Mouse (Mus musculus): ENCODE data around the gene Pcsk1. TPM values are rescaled to one million over a fixed set of nuclear protein-coding genes. Genes with fewer than 3 reads are reported as not detected.

Pcsk1 gene
- polyA plus RNA-seq (2016; fragmentation: Nextera tagmentation; extraction: Ambion mirVana): 1.0 and 1.8 TPM in 2 replicates

GRCm38 (mm10) chr13:75089721-75090410 is at the start of gene Pcsk1:
Gene Pcsk1 (plus strand): TSS chr13:75089826.
- H3K27me3 ChIP-seq: peaks cover 4% of the 10 kb centered on the region; the same call in 1 of the 2 replicates
- no peak within 1 kb of the TSS for H3K27ac ChIP-seq
- WGBS: under 1% methylated on average over 28 of the region's 28 CpGs
- H3K9ac ChIP-seq: peak within 1 kb of the TSS; percentile 47
- peak; percentile 84 for ATAC-seq (ENCODE audit: low FRiP score)
- H3K36me3 ChIP-seq: no peaks in the 10 kb centered on the region
- H3K9me3 ChIP-seq (replicated peaks): no peaks in the 10 kb centered on the region
- peak within 1 kb of the TSS; percentile 78 for H3K4me2 ChIP-seq (replicated peaks)
- peak within 1 kb of the TSS; percentile 48 for H3K4me3 ChIP-seq
- H3K4me1 ChIP-seq: peaks cover 6% of the 10 kb centered on the region; the same call in 1 of the 2 replicates

GRCm38 (mm10) chr13:75058818-75059217 is 30.8 kb upstream of the Pcsk1 start:
- Histone ChIP-seq H3K27me3 (no peaks in the 10 kb centered on the region), H3K9me3 (replicated peaks) (no peaks in the 10 kb centered on the region), H3K4me2 (replicated peaks) (no peak overlapping the region), H3K9ac (no peak overlapping the region), H3K4me3 (no peak overlapping the region), H3K27ac (no peak overlapping the region), H3K4me1 (no peaks in the 10 kb centered on the region), H3K36me3 (no peaks in the 10 kb centered on the region)
- no peak for ATAC-seq (ENCODE audit: low FRiP score)

GRCm38 (mm10) chr13:75063947-75064346 is 25.7 kb upstream of the Pcsk1 start:
- H3K27ac ChIP-seq: no peak overlapping the region
- no peak overlapping the region for H3K4me2 ChIP-seq (replicated peaks)
- H3K27me3 ChIP-seq: no peaks in the 10 kb centered on the region
- no peak overlapping the region for H3K4me3 ChIP-seq
- no peaks in the 10 kb centered on the region for H3K36me3 ChIP-seq
- H3K9me3 ChIP-seq (replicated peaks): no peaks in the 10 kb centered on the region
- no peaks in the 10 kb centered on the region for H3K4me1 ChIP-seq
- ATAC-seq (ENCODE audit: low FRiP score): no peak
- H3K9ac ChIP-seq: no peak overlapping the region
- WGBS: 87% methylated on average over 3 of the region's 3 CpGs

DNA sequence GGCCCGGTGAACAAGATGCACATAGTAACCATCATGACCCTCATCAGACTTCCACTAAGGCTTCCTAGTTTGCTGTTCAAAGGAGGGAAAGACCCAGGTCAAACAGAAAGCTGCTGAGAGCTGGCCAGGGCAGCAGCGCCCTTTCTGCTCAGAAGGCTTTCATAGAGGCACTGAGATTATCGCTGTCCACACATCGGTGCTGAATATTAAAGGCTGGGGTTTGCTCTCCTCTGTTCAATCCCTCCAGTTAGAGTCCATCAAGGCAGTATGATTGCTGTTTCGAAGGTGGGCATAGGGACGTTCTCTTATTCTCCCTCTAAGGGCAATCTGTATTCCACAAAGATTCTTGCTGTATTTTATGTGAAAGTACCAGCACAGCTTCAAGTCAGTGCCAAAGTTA is 1.0 kb upstream of the Pcsk1 start:
- H3K27ac ChIP-seq: no peak overlapping the region
- H3K36me3 ChIP-seq: no peaks in the 10 kb centered on the region
- H3K9ac ChIP-seq: no peak overlapping the region
- WGBS: 25% methylated on average over 6 of the region's 6 CpGs
- H3K4me1 ChIP-seq: peaks cover 6% of the 10 kb centered on the region; the same call in 1 of the 2 replicates
- no peaks in the 10 kb centered on the region for H3K9me3 ChIP-seq (replicated peaks)
- H3K4me2 ChIP-seq (replicated peaks): no peak overlapping the region
- no peak overlapping the region for H3K4me3 ChIP-seq
- no peak for ATAC-seq (ENCODE audit: low FRiP score)
- peaks cover 4% of the 10 kb centered on the region; the same call in 1 of the 2 replicates for H3K27me3 ChIP-seq

- Histone ChIP-seq H3K4me3 (peak overlapping the region; percentile 48), H3K36me3 (no peaks in the 10 kb centered on the region), H3K9me3 (replicated peaks) (no peaks in the 10 kb centered on the region), H3K27me3 (peaks cover 4% of the 10 kb centered on the region; the same call in 1 of the 2 replicates), H3K27ac (no peak overlapping the region), H3K4me2 (replicated peaks) (peak overlapping the region; percentile 78), H3K4me1 (peaks cover 6% of the 10 kb centered on the region; the same call in 1 of the 2 replicates), H3K9ac (peak overlapping the region; percentile 47)
- WGBS: under 1% methylated on average over 12 of the region's 12 CpGs
- ATAC-seq (ENCODE audit: low FRiP score): peak; percentile 69
Observed at GRCm38 (mm10) chr13:75090411-75090779, 769 bp downstream of the Pcsk1 start.

GRCm38 (mm10) chr13:75091071-75091470 is 1.4 kb downstream of the Pcsk1 start:
- H3K27ac ChIP-seq: no peak overlapping the region
- H3K9ac ChIP-seq: no peak overlapping the region
- peak overlapping the region; percentile 78 for H3K4me2 ChIP-seq (replicated peaks)
- peaks cover 4% of the 10 kb centered on the region; the same call in 1 of the 2 replicates for H3K27me3 ChIP-seq
- no peak for ATAC-seq (ENCODE audit: low FRiP score)
- peak overlapping the region; percentile 48 for H3K4me3 ChIP-seq
- H3K4me1 ChIP-seq: peaks cover 6% of the 10 kb centered on the region; the same call in 1 of the 2 replicates
- H3K36me3 ChIP-seq: no peaks in the 10 kb centered on the region
- no peaks in the 10 kb centered on the region for H3K9me3 ChIP-seq (replicated peaks)
- 70% methylated on average over 5 of the region's 5 CpGs for WGBS

DNA sequence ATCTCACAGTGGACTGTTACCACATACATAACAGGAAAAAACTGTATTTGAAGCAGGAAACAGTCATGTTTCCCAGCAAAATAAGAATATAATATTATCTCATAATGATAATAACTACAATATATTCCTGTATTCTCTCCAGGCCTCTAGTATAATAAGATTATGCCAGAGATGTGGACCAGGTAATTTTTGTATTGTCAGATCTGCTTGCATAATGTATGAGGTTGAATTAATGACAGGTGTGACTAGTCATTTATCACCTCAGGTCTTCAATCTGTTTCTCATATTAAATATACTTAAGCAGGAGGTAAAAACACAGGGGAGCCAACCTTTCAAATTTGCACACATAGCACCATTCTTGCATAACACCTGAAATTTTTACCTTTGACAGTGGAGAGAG is 5.9 kb downstream of the Pcsk1 start:
- no peaks in the 10 kb centered on the region for H3K36me3 ChIP-seq
- H3K4me3 ChIP-seq: no peak overlapping the region
- ATAC-seq (ENCODE audit: low FRiP score): 0 out of 2 replicates have a peak, but pooled peaks have one; percentile 28
- H3K9ac ChIP-seq: no peak overlapping the region
- H3K27ac ChIP-seq: no peak overlapping the region
- peaks cover 1% of the 10 kb centered on the region; the same call in 1 of the 2 replicates for H3K27me3 ChIP-seq
- H3K9me3 ChIP-seq (replicated peaks): no peaks in the 10 kb centered on the region
- H3K4me2 ChIP-seq (replicated peaks): no peak overlapping the region
- peaks cover 4% of the 10 kb centered on the region; the same call in 1 of the 2 replicates for H3K4me1 ChIP-seq

DNA sequence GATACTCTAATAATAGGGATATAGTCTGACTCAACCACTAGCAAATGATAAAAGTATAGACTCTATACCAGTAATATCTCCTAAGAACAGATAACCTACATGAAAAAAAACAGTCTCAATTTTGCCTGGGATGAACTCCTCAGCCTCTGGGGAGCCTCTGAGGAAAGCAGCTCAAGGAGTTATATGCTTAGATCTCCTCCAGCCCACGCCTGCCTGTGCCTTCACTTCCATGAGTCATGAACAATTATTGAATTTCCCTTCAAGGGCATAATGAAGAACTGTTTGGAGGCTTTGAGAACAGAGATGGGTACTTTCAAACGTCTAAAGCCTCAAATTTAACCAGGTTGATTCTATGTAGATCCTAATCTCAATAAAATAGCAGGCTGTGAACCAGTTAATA is 23.5 kb downstream of the Pcsk1 start:
- no peak overlapping the region for H3K4me3 ChIP-seq
- H3K27me3 ChIP-seq: no peaks in the 10 kb centered on the region
- WGBS: 55% methylated on average over 2 of the region's 2 CpGs
- H3K4me2 ChIP-seq (replicated peaks): no peak overlapping the region
- no peaks in the 10 kb centered on the region for H3K9me3 ChIP-seq (replicated peaks)
- no peak for ATAC-seq (ENCODE audit: low FRiP score)
- H3K9ac ChIP-seq: no peak overlapping the region
- no peak overlapping the region for H3K27ac ChIP-seq
- H3K36me3 ChIP-seq: no peaks in the 10 kb centered on the region
- H3K4me1 ChIP-seq: no peaks in the 10 kb centered on the region

- 83% methylated on average over 2 of the region's 2 CpGs for WGBS
- ATAC-seq (ENCODE audit: low FRiP score): no peak
- no peaks in the 10 kb centered on the region for H3K36me3 ChIP-seq
- H3K4me1 ChIP-seq: no peaks in the 10 kb centered on the region
- no peak overlapping the region for H3K27ac ChIP-seq
- no peak overlapping the region for H3K4me3 ChIP-seq
- H3K27me3 ChIP-seq: no peaks in the 10 kb centered on the region
- no peaks in the 10 kb centered on the region for H3K9me3 ChIP-seq (replicated peaks)
- H3K4me2 ChIP-seq (replicated peaks): no peak overlapping the region
- H3K9ac ChIP-seq: no peak overlapping the region
Observed at GRCm38 (mm10) chr13:75114007-75114424, 24.4 kb downstream of the Pcsk1 start.

GRCm38 (mm10) chr13:75114838-75115237 is 25.2 kb downstream of the Pcsk1 start:
- H3K4me1 ChIP-seq: no peaks in the 10 kb centered on the region
- H3K4me2 ChIP-seq (replicated peaks): no peak overlapping the region
- H3K9ac ChIP-seq: no peak overlapping the region
- H3K27ac ChIP-seq: no peak overlapping the region
- no peaks in the 10 kb centered on the region for H3K36me3 ChIP-seq
- no peak for ATAC-seq (ENCODE audit: low FRiP score)
- no peaks in the 10 kb centered on the region for H3K27me3 ChIP-seq
- no peak overlapping the region for H3K4me3 ChIP-seq
- WGBS: 75% methylated on average over 1 of the region's 1 CpGs
- no peaks in the 10 kb centered on the region for H3K9me3 ChIP-seq (replicated peaks)

DNA sequence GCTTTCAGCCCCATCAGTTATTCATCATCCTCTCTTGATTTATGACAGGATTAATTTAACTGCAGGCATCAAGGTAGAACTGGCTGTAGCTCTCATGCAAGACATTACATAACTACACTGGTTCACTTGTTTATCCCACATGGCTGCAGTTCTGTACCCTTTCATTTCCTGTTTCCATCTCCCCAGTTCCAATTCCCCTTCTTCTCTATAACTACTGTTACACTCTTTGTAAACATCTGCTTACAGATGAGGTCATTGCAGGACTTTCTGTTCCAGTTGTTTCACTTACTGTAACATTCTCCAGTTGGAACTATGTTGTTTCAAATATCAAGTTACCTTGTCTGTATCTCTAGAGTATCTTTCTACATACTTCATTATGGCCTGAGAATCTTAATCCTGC is 46.2 kb downstream of the Pcsk1 start:
- ATAC-seq (ENCODE audit: low FRiP score): no peak
- H3K9me3 ChIP-seq (replicated peaks): no peaks in the 10 kb centered on the region

DNA sequence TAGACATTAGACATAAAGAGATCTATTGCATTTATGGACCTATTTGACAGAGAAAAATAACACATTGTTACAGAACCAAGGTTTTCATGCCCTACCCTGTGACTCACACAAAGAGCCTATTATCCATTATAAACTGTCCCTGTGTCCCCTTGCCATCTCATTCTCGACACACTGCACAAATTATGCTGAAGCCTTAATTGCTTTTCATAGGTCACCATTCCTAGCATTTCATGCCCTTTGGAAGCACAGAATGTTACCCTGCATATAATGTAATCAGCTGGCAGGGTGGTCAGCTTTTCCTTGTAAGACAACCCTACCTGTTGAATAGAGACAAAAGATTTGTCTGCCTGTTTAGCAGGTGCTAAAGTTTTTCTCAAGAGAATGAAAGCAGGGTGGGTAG is 71.0 kb downstream of the Pcsk1 start:
- Histone ChIP-seq H3K36me3 (no peaks in the 10 kb centered on the region), H3K27ac (no peak overlapping the region), H3K27me3 (no peaks in the 10 kb centered on the region), H3K9me3 (replicated peaks) (no peaks in the 10 kb centered on the region), H3K9ac (no peak overlapping the region), H3K4me3 (no peak overlapping the region), H3K4me2 (replicated peaks) (no peak overlapping the region), H3K4me1 (no peaks in the 10 kb centered on the region)
- ATAC-seq (ENCODE audit: low FRiP score): no peak
- 24% methylated on average over 1 of the region's 1 CpGs for WGBS

More for the DNA sequence above, 46.2 kb downstream of the Pcsk1 start:
- H3K4me3 ChIP-seq: no peak overlapping the region
- H3K27ac ChIP-seq: no peak overlapping the region
- H3K9ac ChIP-seq: no peak overlapping the region
- H3K27me3 ChIP-seq: no peaks in the 10 kb centered on the region
- H3K36me3 ChIP-seq: no peaks in the 10 kb centered on the region
- H3K4me1 ChIP-seq: no peaks in the 10 kb centered on the region
- no peak overlapping the region for H3K4me2 ChIP-seq (replicated peaks)

DNA sequence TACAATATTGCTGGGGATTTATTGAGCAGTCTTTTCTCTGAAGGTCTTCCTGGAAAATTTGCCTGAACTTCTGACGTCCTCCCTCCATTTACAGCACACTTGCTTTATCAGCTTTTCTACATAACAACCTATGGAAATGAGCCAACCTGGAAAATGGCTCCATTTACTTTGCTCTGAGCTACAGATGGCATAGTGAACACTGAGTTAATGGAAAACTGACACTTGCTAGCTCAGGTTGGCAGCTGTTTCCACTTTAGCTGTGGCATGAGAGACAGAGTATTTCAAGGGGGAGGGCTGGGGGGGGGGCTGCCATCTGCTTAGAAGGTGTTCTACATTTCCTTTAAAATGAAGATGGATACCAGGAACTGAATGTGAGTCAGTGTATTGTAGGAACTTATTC is 73.8 kb downstream of the Pcsk1 start:
- H3K4me2 ChIP-seq (replicated peaks): no peak overlapping the region
- 56% methylated on average over 1 of the region's 1 CpGs for WGBS
- H3K9ac ChIP-seq: no peak overlapping the region
- no peaks in the 10 kb centered on the region for H3K4me1 ChIP-seq
- no peaks in the 10 kb centered on the region for H3K9me3 ChIP-seq (replicated peaks)
- no peaks in the 10 kb centered on the region for H3K27me3 ChIP-seq
- ATAC-seq (ENCODE audit: low FRiP score): no peak
- H3K27ac ChIP-seq: no peak overlapping the region
- H3K36me3 ChIP-seq: no peaks in the 10 kb centered on the region
- no peak overlapping the region for H3K4me3 ChIP-seq
